Mouse (Mus musculus) cerebellum, adult 11-12 months (tissue): ENCODE measurements around the gene Fpgs.

Experiments
- DNase-seq: peaks from one replicate; pipeline ENCODE4 v3.0.0; 2022

The Fpgs gene

GRCm38 (mm10) chr2:32665853-32666252, 38.1 kb downstream of the Fpgs start:
- no peak for DNase-seq

- no peak for DNase-seq
Observed at GRCm38 (mm10) chr2:32665345-32665744, 38.6 kb downstream of the Fpgs start.

- DNase-seq: no peak
Observed at GRCm38 (mm10) chr2:32662291-32662690, 41.7 kb downstream of the Fpgs start.

- no peak for DNase-seq
Observed at GRCm38 (mm10) chr2:32661509-32662107, 42.3 kb downstream of the Fpgs start.

- no peak for DNase-seq
Observed at GRCm38 (mm10) chr2:32658873-32659272, 45.1 kb downstream of the Fpgs start.

GRCm38 (mm10) chr2:32655826-32656225, 48.1 kb downstream of the Fpgs start:
- DNase-seq: no peak

DNA sequence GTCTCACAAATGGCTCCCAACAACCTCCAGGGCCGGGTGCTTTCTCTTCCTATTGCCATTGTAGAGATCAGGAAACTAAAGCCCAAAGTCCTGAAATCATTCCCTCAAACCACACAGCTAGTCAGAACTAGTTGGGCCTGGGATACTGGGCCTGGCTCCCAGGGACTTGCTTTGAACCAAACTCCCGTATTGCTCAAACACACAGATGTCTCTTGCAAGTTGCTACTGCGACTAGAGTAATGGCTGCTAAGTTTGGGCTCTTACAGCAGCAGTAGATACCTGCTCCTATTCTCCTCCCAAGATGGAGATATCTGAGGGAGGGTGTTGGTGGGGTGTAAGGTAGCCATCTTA, 48.6 kb downstream of the Fpgs start:
- DNase-seq: no peak

DNA sequence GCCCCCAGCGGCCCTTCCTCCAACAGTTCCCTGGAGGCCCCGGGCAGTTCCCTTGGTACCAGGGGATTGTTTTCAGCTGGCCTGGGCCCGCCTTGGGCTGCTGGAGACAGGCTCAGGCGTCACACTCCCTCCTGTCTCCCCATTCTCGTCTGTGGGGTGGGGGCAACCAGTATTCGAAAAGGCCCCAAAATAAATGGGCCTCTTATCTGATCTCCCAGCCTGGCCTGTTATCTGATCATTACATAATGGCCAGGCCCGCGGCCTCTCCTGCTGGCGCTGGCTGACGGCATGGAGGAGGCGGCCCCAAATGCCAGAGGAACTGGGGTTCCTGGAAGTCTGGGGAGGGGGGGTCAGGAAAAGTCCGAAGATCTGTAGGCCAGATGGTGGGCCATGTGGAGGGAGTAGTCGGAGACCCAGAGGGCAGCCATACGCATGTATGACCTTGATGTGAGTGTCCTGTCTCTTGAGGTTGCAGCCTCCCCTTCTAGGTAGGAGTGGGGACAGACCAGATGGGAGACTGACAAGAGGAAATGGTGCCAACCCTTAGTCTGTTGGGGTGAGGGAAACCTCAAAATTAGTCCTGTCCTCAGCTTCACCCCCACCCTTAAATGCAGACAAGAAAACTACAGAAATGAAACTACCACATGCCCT, 49.1 kb downstream of the Fpgs start:
- DNase-seq: no peak

DNA sequence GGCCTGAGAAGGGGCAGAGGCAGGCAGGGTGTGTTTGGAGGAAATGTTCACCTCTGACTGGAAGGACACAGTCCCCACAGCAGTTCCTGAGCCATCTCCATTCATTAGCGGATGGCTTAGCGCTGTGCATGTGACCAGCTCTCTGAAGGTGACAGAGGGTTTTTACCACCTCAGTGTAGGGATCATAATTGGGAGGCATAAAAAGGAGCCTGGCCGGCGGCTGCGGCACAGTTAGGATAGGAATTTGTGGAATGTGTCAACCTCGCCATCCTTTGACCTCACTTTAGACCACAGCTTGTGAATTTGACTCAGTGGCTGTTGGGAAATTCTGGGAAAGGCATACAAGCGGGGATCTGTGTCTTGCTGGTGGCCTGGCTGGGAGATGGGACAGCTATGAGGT, 50.2 kb downstream of the Fpgs start:
- no peak for DNase-seq

DNA sequence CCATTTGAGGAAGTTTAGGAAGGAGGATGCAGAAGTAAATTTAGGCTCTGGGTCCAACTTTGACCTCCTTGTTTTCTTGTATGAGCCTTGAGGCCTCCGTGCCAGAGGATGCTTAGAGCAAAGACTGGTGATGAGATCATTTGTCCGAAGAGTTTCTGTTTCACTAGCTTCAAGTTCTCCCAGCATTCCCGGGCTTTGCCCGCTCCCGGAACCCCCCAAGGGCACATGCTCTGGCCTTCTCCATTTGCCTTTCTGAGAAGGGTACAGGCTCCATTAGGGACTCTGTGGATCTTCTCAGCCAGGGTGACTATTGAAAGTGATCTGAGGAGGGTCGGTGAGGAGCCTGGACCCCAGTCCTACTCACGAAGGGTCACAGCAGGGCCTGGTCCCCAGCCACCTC, 56.6 kb downstream of the Fpgs start:
- no peak for DNase-seq

DNA sequence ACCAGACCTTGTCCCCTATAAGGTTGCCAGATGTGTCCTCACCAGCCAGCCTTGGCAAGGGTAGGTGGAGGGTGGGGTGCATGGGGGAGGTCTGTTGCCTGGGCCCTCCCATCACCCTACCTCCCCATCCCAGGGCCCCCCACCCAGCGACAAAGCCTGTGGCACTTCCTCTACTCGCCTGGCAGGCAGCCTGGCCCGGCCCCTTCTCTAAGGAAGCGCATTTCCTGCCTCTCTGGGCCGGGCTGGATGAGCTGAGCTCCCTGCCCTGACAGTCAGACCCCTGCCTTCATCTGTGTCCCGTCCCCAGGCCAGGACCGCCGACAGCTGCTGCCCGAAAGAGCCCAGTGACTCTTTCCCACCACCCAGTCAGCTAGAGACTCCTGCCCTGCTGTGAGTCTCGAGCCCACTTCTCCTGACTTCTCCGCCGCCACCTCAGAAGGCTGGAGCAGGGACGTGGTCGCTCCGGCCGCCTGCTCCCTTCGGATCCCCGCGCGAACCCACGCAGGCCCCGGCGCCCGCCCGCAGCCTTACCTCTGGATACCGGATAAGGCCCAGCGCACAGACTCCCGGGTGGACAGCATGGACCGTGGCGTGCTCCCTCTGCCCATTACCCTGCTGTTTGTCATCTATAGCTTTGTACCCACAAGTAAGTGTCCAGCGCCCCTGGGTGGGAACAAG, 57.4 kb downstream of the Fpgs start, which contains the start of gene Eng:
Gene Eng, plus strand, starts transcription at position 217 of the 678 bp plus-strand sequence.
- DNase-seq: no peak

DNA sequence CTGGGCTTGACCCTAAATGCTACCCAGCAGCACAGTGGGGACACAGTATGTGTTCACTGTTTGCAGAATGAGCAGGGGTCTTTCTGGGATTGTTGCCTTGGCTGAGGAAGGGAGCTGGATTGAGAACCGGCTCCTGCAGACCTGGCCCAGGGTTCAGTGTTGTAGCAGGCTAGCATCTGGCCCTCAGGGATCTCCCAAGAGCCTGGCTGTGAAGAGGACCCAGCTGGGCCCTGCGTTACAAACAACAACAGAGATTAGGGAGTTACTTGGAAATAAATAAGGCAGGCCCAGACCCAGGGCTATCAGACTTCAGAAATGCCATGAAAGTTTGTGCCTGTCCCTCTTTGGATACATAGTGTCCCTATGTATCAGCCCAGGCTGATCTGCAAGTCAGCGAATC, 58.3 kb downstream of the Fpgs start:
- no peak for DNase-seq

- DNase-seq: no peak
Observed at GRCm38 (mm10) chr2:32644799-32645475, 59.0 kb downstream of the Fpgs start.

DNA sequence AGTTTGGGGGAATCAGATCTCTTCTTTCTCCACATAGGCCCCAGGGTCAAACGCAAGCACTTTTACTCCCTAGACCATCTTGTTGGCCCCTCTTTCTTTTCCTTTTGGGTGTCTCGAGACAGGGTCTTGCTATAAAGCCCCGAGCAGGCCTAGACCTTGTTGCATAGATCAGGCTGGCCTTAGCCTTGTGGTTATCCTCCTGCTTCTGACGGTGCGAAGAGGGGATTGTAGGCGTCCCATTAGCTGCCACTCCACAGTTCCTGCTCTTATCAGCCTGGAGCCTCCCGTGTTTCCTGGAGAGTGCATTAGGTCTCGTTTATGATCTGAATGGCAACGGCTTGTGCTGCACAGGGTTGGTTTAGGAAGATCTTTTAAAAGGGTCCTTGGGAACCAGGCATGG, 59.9 kb downstream of the Fpgs start:
- DNase-seq: no peak

DNA sequence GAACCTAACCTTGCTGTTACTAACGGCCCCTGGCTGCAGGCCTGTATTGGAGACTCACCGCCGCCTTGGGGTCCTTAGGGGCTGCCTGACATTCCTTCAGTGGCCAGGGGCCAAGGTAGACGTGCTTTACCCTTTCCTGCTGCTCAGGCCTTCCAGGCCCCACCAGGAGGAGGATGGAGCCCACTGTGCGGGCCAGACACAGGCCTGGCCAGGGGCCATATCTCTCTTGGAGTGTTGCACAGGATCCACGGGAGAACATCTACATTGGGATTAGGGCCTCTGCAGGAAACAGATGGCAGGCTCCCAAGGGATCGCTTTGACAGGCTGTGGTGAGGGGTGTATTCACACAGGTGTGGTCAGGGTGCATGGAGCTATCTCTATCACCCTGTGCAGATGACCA, 61.1 kb downstream of the Fpgs start:
- no peak for DNase-seq

DNA sequence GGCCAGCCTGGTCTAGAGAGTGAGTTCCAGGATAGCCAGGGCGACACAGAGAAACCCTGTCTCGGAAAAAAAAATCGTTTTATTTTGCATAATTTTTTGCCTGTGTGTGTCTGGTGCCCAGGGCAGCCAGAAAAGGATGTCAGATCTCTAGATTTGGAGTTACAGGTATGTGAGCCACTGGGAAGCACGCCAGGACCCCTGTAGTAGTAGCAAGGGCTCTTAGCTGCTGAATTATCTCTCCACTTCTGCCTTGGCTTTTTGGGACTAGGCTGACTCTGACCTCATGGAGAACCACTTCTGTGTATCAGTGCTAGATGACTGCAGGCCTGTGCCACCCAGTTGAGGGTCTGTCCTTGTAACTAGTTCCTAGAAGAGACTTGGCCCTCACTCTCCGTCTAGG, 62.1 kb downstream of the Fpgs start:
- no peak for DNase-seq

DNA sequence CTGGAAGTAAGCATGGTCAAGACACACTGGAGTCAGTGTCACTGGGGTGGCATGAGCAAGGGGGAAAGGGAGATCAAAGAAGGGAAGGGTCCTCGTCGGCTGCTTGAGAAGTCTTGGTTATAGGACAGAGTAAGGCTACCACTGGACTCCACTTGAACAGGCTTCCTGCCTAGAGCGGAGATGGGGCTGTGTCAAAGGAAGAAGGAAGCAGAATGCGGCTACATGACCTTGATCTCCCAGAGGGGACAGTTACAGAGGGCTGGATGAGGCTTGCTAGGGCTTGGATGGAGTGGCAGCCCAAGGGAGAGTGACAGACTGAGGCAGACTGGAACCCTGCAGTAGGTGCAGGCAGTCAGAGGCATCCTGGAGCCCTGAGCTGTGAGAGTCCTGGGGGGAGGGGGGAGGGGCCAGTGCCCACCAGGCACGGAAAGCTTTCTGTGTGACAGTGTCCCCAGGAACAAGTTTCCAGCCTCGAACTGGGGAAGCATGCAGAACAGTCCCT, 63.3 kb downstream of the Fpgs start:
- DNase-seq: no peak

GRCm38 (mm10) chr2:32639632-32640031, 64.3 kb downstream of the Fpgs start:
- DNase-seq: no peak

GRCm38 (mm10) chr2:32637778-32638281, 66.1 kb downstream of the Fpgs start:
- DNase-seq: no peak

- DNase-seq: no peak
Observed at GRCm38 (mm10) chr2:32636617-32637016, 67.3 kb downstream of the Fpgs start.

- peak; percentile 33 for DNase-seq
Observed at GRCm38 (mm10) chr2:32634277-32635105, 69.5 kb downstream of the Fpgs start.

- DNase-seq: peak; percentile 21
Observed at GRCm38 (mm10) chr2:32633660-32634059, 70.3 kb downstream of the Fpgs start.
